Mouse (Mus musculus) liver, adult 2 months (tissue): ENCODE results near the gene Gal.

ENCODE experiments used
- CTCF ChIP-seq: fragments of 200-500 bp; IDR thresholded peaks from 2 replicates; pipeline ENCODE4 v1.5.1; 2011; ENCODE audit warnings: low read depth, low read length, control low read depth
- POLR2A ChIP-seq: fragments of 200-500 bp; IDR thresholded peaks from 2 replicates; pipeline ENCODE4 v1.6.1; 2011; ENCODE audit warnings: low read length, control low read depth; ENCODE audit not compliant: insufficient read depth; ENCODE audit errors: extremely low read depth

DNA sequence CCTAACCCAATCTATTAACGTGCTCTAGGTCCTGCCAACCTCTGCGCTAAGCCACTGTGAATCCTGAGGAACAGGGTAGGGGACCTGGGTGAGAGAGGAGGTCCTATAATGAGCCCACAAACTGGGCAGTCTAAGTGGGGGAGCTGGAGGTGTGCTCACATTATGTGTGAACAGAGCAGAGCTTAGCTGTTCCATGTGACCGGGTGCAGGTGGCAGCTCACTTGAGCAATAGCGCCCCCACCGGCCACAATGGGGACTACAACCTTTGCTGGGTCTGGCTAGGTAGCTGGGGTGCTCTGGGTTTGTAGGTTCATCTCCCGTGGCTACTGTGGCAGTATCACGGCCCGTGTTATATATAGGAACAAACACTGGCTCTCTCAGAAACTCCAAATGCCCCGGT, 22.5 kb upstream of the Gal start:
- TF ChIP-seq CTCF = peak; percentile 72
- no peak for TF ChIP-seq POLR2A
